Mouse (Mus musculus) liver, postnatal 0 days (tissue): ENCODE results near the gene Tmem141. TPM values are rescaled to one million over a fixed set of nuclear protein-coding genes. Genes with fewer than 3 reads are reported as not detected.

Experiments used
- ATAC-seq: fragments of 200-750 bp; cut with Nextera tagmentation; 2 replicates; pipeline ENCODE4 v1.8.0; 2017; ENCODE audit warnings: mild to moderate bottlenecking, moderate library complexity
- DNase-seq: peaks from one replicate; pipeline ENCODE4 v3.0.0-alpha.2; 2016
- H3K27ac ChIP-seq: fragments of 300-500 bp; sonication (generic); 2 replicates; pipeline ENCODE4 v1.5.1; 2014; ENCODE audit warnings: antibody characterized with exemption, moderate library complexity, mild to moderate bottlenecking, low read depth
- H3K27me3 ChIP-seq: fragments of 300-500 bp; sonication (generic); 2 replicates; pipeline ENCODE4 v1.6.1; 2014; ENCODE audit warnings: low read length, control low read depth, mixed read lengths; ENCODE audit not compliant: insufficient read depth
- H3K36me3 ChIP-seq: fragments of 300-500 bp; sonication (generic); replicated peaks from 2 replicates; pipeline ENCODE4 v1.6.1; 2014; ENCODE audit warnings: mild to moderate bottlenecking, control low read depth, low read length, moderate library complexity, mixed read lengths; ENCODE audit not compliant: insufficient read depth
- H3K4me1 ChIP-seq: fragments of 300-500 bp; sonication (generic); 2 replicates; pipeline ENCODE4 v1.6.1; 2014; ENCODE audit warnings: antibody characterized with exemption, mild to moderate bottlenecking, control low read depth; ENCODE audit not compliant: insufficient read depth
- H3K4me2 ChIP-seq: fragments of 300-500 bp; sonication (generic); 2 replicates; pipeline ENCODE4 v1.6.1; 2014; ENCODE audit warnings: low read depth, mild to moderate bottlenecking, low read length, moderate library complexity, mixed read lengths
- H3K4me3 ChIP-seq: fragments of 300-500 bp; sonication (generic); 2 replicates; pipeline ENCODE4 v1.5.1; 2014; ENCODE audit warnings: low read depth, low read length
- H3K9ac ChIP-seq: fragments of 300-500 bp; sonication (generic); replicated peaks from 2 replicates; pipeline ENCODE4 v1.6.1; 2014; ENCODE audit warnings: mild to moderate bottlenecking, moderate library complexity
- H3K9me3 ChIP-seq: fragments of 300-500 bp; sonication (generic); 2 replicates; pipeline ENCODE4 v1.6.1; 2016; ENCODE audit warnings: mild to moderate bottlenecking, control low read depth, low read length, mixed read lengths
- CTCF ChIP-seq: sonication (generic); IDR thresholded peaks from 2 replicates; pipeline ENCODE4 v1.5.1; 2016; ENCODE audit warnings: antibody characterized with exemption, low read depth
- EP300 ChIP-seq: IDR thresholded peaks from 2 replicates; pipeline ENCODE4 v1.6.1; 2016; ENCODE audit warnings: antibody characterized with exemption, low read depth, mild to moderate bottlenecking
- WGBS: fragments of 180-500 bp; shearing (Covaris S2); extraction: QIAGEN DNeasy Blood & Tissue Kit; methylation state at CpG from one replicate; pipeline ENCODE4 v1.1.7; 2014; ENCODE audit not compliant: insufficient replicate concordance; 5-methylcytosine and 5-hydroxymethylcytosine counted together
- polyA plus RNA-seq: library from polyadenylated mRNA; unstranded; fragments of >200 nt; fragmentation: Nextera tagmentation; extraction: Ambion mirVana; gene quantifications from 2 replicates; pipeline ENCODE4 v1.2.1, GENCODE M21; 2015

Gene Tmem141
- polyA plus RNA-seq, 1 experiment from 2014 or later, result 43.3 TPM

- Histone ChIP-seq H3K36me3 (no peaks in the 10 kb centered on the region), H3K4me2 (no peak within 1 kb of the TSS), H3K27me3 (no peaks in the 10 kb centered on the region), H3K27ac (no peak within 1 kb of the TSS), H3K9me3 (no peaks in the 10 kb centered on the region), H3K9ac (no peak within 1 kb of the TSS), H3K4me3 (no peak within 1 kb of the TSS), H3K4me1 (no peaks in the 10 kb centered on the region)
- DNase-seq, result no peak
- TF ChIP-seq CTCF (no peak), EP300 (no peak)
- ATAC-seq, result no peak
These were observed 35.8 kb upstream of the Tmem141 start, which contains the start of gene Lcn5 for GRCm38 (mm10) chr2:25657652-25658051. Lcn5 (plus strand) TSS chr2:25657952.

- DNase-seq (no peak), ATAC-seq (no peak)
- WGBS, result 74% methylated on average over 4 of the region's 4 CpGs
These were observed 35.4 kb upstream of the Tmem141 start for GRCm38 (mm10) chr2:25657246-25657645.

GRCm38 (mm10) chr2:25656691-25657090, 34.9 kb upstream of the Tmem141 start:
- Histone ChIP-seq H3K4me2 (no peak overlapping the region), H3K4me1 (no peaks in the 10 kb centered on the region), H3K36me3 (no peaks in the 10 kb centered on the region), H3K9ac (no peak overlapping the region), H3K27ac (no peak overlapping the region), H3K27me3 (no peaks in the 10 kb centered on the region), H3K9me3 (no peaks in the 10 kb centered on the region), H3K4me3 (no peak overlapping the region)
- DNase-seq, result no peak
- WGBS, result 79% methylated on average over 4 of the region's 4 CpGs
- TF ChIP-seq CTCF (no peak), EP300 (no peak)
- ATAC-seq, result no peak

More at GRCm38 (mm10) chr2:25657246-25657645, 35.4 kb upstream of the Tmem141 start:
- no peaks in the 10 kb centered on the region for H3K4me1 ChIP-seq
- H3K4me3 ChIP-seq, result no peak overlapping the region
- H3K36me3 ChIP-seq, result no peaks in the 10 kb centered on the region
- H3K9me3 ChIP-seq, result no peaks in the 10 kb centered on the region
- no peak overlapping the region for H3K4me2 ChIP-seq
- H3K27ac ChIP-seq, result no peak overlapping the region
- TF ChIP-seq CTCF (no peak), EP300 (no peak)
- H3K9ac ChIP-seq, result no peak overlapping the region
- H3K27me3 ChIP-seq, result no peaks in the 10 kb centered on the region

GRCm38 (mm10) chr2:25654502-25654901, 32.7 kb upstream of the Tmem141 start:
- Histone ChIP-seq H3K4me1 (no peaks in the 10 kb centered on the region), H3K27ac (no peak overlapping the region), H3K27me3 (no peaks in the 10 kb centered on the region), H3K36me3 (no peaks in the 10 kb centered on the region), H3K9ac (no peak overlapping the region), H3K4me3 (no peak overlapping the region), H3K9me3 (no peaks in the 10 kb centered on the region), H3K4me2 (no peak overlapping the region)
- ATAC-seq (no peak), DNase-seq (no peak)
- 46% methylated on average over 1 of the region's 1 CpGs for WGBS
- TF ChIP-seq EP300 (no peak), CTCF (no peak)

- no peaks in the 10 kb centered on the region for H3K9me3 ChIP-seq
- WGBS, result 75% methylated on average over 2 of the region's 2 CpGs
- no peak for TF ChIP-seq CTCF
- TF ChIP-seq EP300, result no peak
- no peak within 1 kb of the TSS for H3K4me2 ChIP-seq
- no peak within 1 kb of the TSS for H3K9ac ChIP-seq
- no peak within 1 kb of the TSS for H3K4me3 ChIP-seq
- H3K27me3 ChIP-seq, result no peaks in the 10 kb centered on the region
- no peak within 1 kb of the TSS for H3K27ac ChIP-seq
- ATAC-seq (no peak), DNase-seq (no peak)
- H3K4me1 ChIP-seq, result no peaks in the 10 kb centered on the region
- H3K36me3 ChIP-seq, result no peaks in the 10 kb centered on the region
These were observed 31.1 kb upstream of the Tmem141 start, which contains the start of gene Lcn8 for GRCm38 (mm10) chr2:25652902-25653301. Lcn8 (plus strand) TSS chr2:25653120.

GRCm38 (mm10) chr2:25639890-25640289, 18.1 kb upstream of the Tmem141 start:
- DNase-seq, result peak; percentile 57
- Histone ChIP-seq H3K27me3 (no peaks in the 10 kb centered on the region), H3K4me2 (no peak overlapping the region), H3K9ac (no peak overlapping the region), H3K4me3 (no peak overlapping the region), H3K36me3 (no peaks in the 10 kb centered on the region), H3K9me3 (no peaks in the 10 kb centered on the region), H3K4me1 (0 out of 2 replicates have a peak, but pooled peaks cover 2% of the 10 kb centered on the region), H3K27ac (no peak overlapping the region)
- TF ChIP-seq CTCF, result peak; percentile 67
- no peak for TF ChIP-seq EP300
- WGBS, result 20% methylated on average over 6 of the region's 6 CpGs
- no peak for ATAC-seq

- WGBS, result 77% methylated on average over 1 of the region's 1 CpGs
- Histone ChIP-seq H3K36me3 (no peaks in the 10 kb centered on the region), H3K4me1 (0 out of 2 replicates have a peak, but pooled peaks cover 2% of the 10 kb centered on the region), H3K27me3 (no peaks in the 10 kb centered on the region), H3K4me3 (no peak overlapping the region), H3K9ac (no peak overlapping the region), H3K9me3 (no peaks in the 10 kb centered on the region), H3K27ac (no peak overlapping the region), H3K4me2 (no peak overlapping the region)
- TF ChIP-seq EP300 (no peak), CTCF (peak; percentile 42)
- DNase-seq (no peak), ATAC-seq (no peak)
These were observed 12.2 kb upstream of the Tmem141 start for GRCm38 (mm10) chr2:25634046-25634445.
